ENCODE assay signal across 8 mouse cellular contexts in genomic region chr4:119320896-119321550, GRCm38 (mm10). TPM values are rescaled to one million over a fixed set of nuclear protein-coding genes. Genes with fewer than 3 reads are reported as not detected.
A peak's percentile ranks its signal among the peaks of the same experiment; 100 is the strongest.
DNase-seq lines count a peak whose midpoint lies in the region; ATAC-seq lines count a peak whose summit lies in the region.

No protein-coding gene starts in this region.

- H3K27ac ChIP-seq in forebrain, embryonic 14.5 days (ENCODE audit: low read depth, low read length), result peak overlapping the region; percentile 81; the same call in 1 of the 2 replicates
- H3K27ac ChIP-seq in midbrain, embryonic 14.5 days (replicated peaks; ENCODE audit: low read depth, low read length), result peak overlapping the region; percentile 90

- H3K4me2 ChIP-seq in forebrain, embryonic 14.5 days (ENCODE audit: low read length), result peak overlapping the region; percentile 95
- peak overlapping the region; percentile 71 for H3K4me2 ChIP-seq in midbrain, embryonic 14.5 days (ENCODE audit: low read length)

- H3K4me1 ChIP-seq in forebrain, embryonic 14.5 days (ENCODE audit: control insufficient read depth, insufficient read depth, low read length), result peaks cover 10% of the 10 kb centered on the region
- H3K4me1 ChIP-seq in midbrain, embryonic 14.5 days (ENCODE audit: control insufficient read depth, insufficient read depth, low read length), result peaks cover 11% of the 10 kb centered on the region

- H3K36me3 ChIP-seq in forebrain, embryonic 14.5 days (ENCODE audit: control insufficient read depth, insufficient read depth, low read length), result peaks cover 23% of the 10 kb centered on the region
- H3K36me3 ChIP-seq in midbrain, embryonic 14.5 days (ENCODE audit: control insufficient read depth, insufficient read depth, low read length), result peaks cover 20% of the 10 kb centered on the region

- H3K4me3 ChIP-seq in forebrain, embryonic 14.5 days (ENCODE audit: low read depth, low read length), result peak overlapping the region; percentile 68
- peak overlapping the region; percentile 63 for H3K4me3 ChIP-seq in midbrain, embryonic 14.5 days (replicated peaks; ENCODE audit: low read depth, low read length)

- peak overlapping the region; percentile 78 for H3K9ac ChIP-seq in forebrain, embryonic 14.5 days (ENCODE audit: low read length)
- peak overlapping the region; percentile 66 for H3K9ac ChIP-seq in midbrain, embryonic 14.5 days (replicated peaks; ENCODE audit: low read length)

- H3K27me3 ChIP-seq in forebrain, embryonic 14.5 days (replicated peaks; ENCODE audit: control insufficient read depth, insufficient read depth, low read length), result no peaks in the 10 kb centered on the region
- H3K27me3 ChIP-seq in midbrain, embryonic 14.5 days (ENCODE audit: control insufficient read depth, insufficient read depth, low read length), result no peaks in the 10 kb centered on the region

- no peak for ATAC-seq in CD4-positive, CD25-positive, alpha-beta regulatory T cell, adult 4 months
- ATAC-seq in forebrain, embryonic 14.5 days, result peak; percentile 65
- ATAC-seq in midbrain, embryonic 14.5 days (ENCODE audit: low FRiP score, low TSS enrichment), result peak; percentile 49

- no peaks in the 10 kb centered on the region for H3K9me3 ChIP-seq in forebrain, embryonic 14.5 days (replicated peaks; ENCODE audit: control insufficient read depth, low read length)
- H3K9me3 ChIP-seq in midbrain, embryonic 14.5 days (ENCODE audit: control insufficient read depth, low read length), result no peaks in the 10 kb centered on the region

- WGBS in forebrain, embryonic 14.5 days, result 29% methylated on average over 10 of the region's 10 CpGs
- 27% methylated on average over 10 of the region's 10 CpGs for WGBS in midbrain, embryonic 14.5 days

- DNase-seq in CD4-positive, CD25-positive, alpha-beta regulatory T cell, adult 2 months (ENCODE audit: low read depth, low spot score), result peak; percentile 8
- DNase-seq in right cerebral cortex, adult 18-20 months, result peak; percentile 5
- no peak for DNase-seq in right cerebral cortex, postnatal 14 days
- DNase-seq in forebrain, embryonic 14.5 days (ENCODE audit: low spot score), result no peak
- peak; percentile 13 to 32 for DNase-seq in kidney, postnatal 4 days
- peak; percentile 2 for DNase-seq in midbrain, embryonic 14.5 days
- DNase-seq in natural killer cell, adult 2 months (ENCODE audit: low spot score in 2 of 2), result no peak

RNA-seq across cellular contexts. Expression of gene Ppih, which starts 0.7 kb away (rescaled TPM):
- 10 to 100 TPM; 30.4 to 45.3 TPM for polyA plus RNA-seq in CD4-positive, CD25-positive, alpha-beta regulatory T cell, adult 4 months (2017; shearing (Covaris generic))
- 84.1 and 95.8 TPM in 2 replicates for polyA plus RNA-seq in forebrain, embryonic 14.5 days (2014; fragmentation: Nextera tagmentation; extraction: Ambion mirVana)
- 57.6 and 60.0 TPM in 2 replicates for polyA plus RNA-seq in midbrain, embryonic 14.5 days (2014; fragmentation: Nextera tagmentation; extraction: Ambion mirVana)

RNA-seq across cellular contexts. Expression of gene Ybx1, which starts 26.6 kb away (rescaled TPM):
- 100 to 1,000 TPM; 152 to 163 TPM for polyA plus RNA-seq in CD4-positive, CD25-positive, alpha-beta regulatory T cell, adult 4 months (2017; shearing (Covaris generic))
- 963 and 964 TPM in 2 replicates for polyA plus RNA-seq in forebrain, embryonic 14.5 days (2014; fragmentation: Nextera tagmentation; extraction: Ambion mirVana)
- polyA plus RNA-seq in midbrain, embryonic 14.5 days (2014; fragmentation: Nextera tagmentation; extraction: Ambion mirVana), result 990 and 1,028 TPM in 2 replicates

Comparison
In these comparisons a context has a peak if more than half of its experiments do, and no peak if none do; other contexts are left out.
1. DNase-seq: peak in CD4-positive, CD25-positive, alpha-beta regulatory T cell, adult 2 months (single experiment), right cerebral cortex, adult 18-20 months (single experiment), kidney, postnatal 4 days (2 of 2) and midbrain, embryonic 14.5 days (single experiment); none in right cerebral cortex, postnatal 14 days (single experiment), forebrain, embryonic 14.5 days (single experiment) and natural killer cell, adult 2 months (0 of 2).